Mouse (Mus musculus) lung, postnatal 0 days (tissue): ENCODE measurements around the gene Map1a.

Experiments used
- CTCF ChIP-seq: IDR thresholded peaks from 2 replicates; pipeline ENCODE4 v1.5.1; 2016; ENCODE audit warnings: antibody characterized with exemption, mild to moderate bottlenecking
- EP300 ChIP-seq: IDR thresholded peaks from 2 replicates; pipeline ENCODE4 v1.6.1; 2016; ENCODE audit warnings: antibody characterized with exemption, mild to moderate bottlenecking, control low read depth

DNA sequence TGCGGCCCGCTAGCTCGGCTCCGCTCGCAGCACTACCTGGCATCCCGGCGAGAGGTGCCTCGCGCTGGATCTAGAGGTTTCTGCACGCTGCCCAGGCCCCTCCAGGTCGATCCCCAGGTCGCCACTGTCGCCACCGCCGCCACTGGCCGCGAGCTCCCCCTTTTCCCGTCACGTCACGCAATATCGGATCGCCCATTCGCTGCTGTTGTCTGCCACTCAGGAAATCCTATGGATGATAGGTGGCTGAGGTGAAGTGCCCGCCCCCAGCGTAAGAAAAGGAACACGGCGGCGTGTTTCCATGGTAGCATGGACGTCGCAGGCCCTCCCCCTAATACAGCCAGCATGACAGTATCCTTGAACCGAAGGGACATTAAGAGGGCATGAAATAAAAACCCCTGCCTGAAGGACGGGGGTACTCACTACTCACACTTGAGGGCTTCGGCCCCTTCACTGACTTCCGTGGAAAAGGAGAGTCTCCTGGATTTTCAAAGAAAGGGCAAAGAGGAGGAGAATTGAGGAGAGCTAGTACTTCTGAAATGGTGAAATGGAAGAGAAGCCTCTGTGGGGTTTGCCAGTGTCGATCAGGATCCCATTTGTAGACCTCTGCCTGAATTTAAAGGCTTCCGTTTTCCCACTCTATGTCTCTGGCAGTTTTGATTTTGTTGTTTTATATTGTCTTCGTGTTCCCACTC, 18.0 kb upstream of the Map1a start, which contains the start of gene Trp53bp1:
- TF ChIP-seq EP300 (no peak), CTCF (no peak)
